Mouse (Mus musculus) myocyte (in vitro differentiated cells): ENCODE data around the gene Txnrd1.

Source experiments
- MAX ChIP-seq: IDR thresholded peaks from one replicate; pipeline ENCODE4 v1.6.1; 2011; ENCODE audit warnings: low read depth, mild to moderate bottlenecking, control low read depth
- POLR2A ChIP-seq: IDR thresholded peaks from one replicate; pipeline ENCODE4 v1.6.1; 2011; ENCODE audit warnings: low read depth, mild to moderate bottlenecking, control low read depth, moderate library complexity; ENCODE audit not compliant: insufficient read length
- POLR2AphosphoS2 ChIP-seq: IDR thresholded peaks from one replicate; pipeline ENCODE4 v1.6.1; 2011; ENCODE audit warnings: low read depth, control low read depth; ENCODE audit not compliant: insufficient read length
- TCF12 ChIP-seq: IDR thresholded peaks from one replicate; pipeline ENCODE4 v1.6.1; 2011; ENCODE audit warnings: mild to moderate bottlenecking, control low read depth; ENCODE audit not compliant: poor library complexity, insufficient read depth, severe bottlenecking

DNA sequence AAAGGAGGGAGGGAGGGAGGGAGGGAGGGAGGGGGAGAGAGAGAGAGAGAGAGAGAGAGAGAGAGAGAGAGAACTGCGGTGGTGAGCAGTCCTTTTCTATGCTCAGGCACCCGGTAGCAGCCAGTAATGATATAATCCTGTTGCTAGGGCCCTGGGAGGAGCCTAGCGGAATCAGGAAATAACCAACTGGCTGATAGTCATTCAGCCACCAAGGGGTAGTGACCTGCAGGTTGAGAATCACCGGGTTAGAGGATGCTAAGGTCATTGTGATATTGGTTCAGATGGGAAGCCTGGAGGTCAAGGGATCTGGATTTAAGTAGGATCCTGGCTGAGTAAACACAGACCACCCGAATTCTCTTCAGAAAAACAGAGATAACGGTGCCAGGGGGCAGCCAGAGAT, 25.6 kb upstream of the Txnrd1 start:
- TF ChIP-seq MAX, result no peak
- no peak for TF ChIP-seq TCF12
- TF ChIP-seq POLR2A, result no peak
- TF ChIP-seq POLR2AphosphoS2, result no peak
